Comparison of ENCODE assay signal across 12 mouse cellular contexts in genomic region chr15:31337192-31337741, GRCm38 (mm10). TPM values are rescaled to one million over a fixed set of nuclear protein-coding genes. Genes with fewer than 3 reads are reported as not detected.
A peak's percentile ranks its signal among the peaks of the same experiment; 100 is the strongest.
DNase-seq lines count a peak whose midpoint lies in the region; TF ChIP-seq lines count a peak whose summit lies in the region.
"Had no signal": no experiment of that assay in that cellular context is flagged by ENCODE, and none has a peak within 500 bp of the region (broad histone marks: within the 10 kb centered on the region; RNA-seq: fewer than 3 reads in every experiment).

No protein-coding gene starts in this region.

- peak overlapping the region; percentile 26; the same call in 1 of the 2 replicates for H3K9ac ChIP-seq in CH12.LX (ENCODE audit: insufficient read depth, low read depth)
- H3K9ac ChIP-seq: hindbrain, embryonic 12.5 days; lung, embryonic 15.5 days had no signal

- no peak for TF ChIP-seq CTCF in CH12.LX (conservative IDR thresholded peaks at IDR 0.05 in 1 of 2, IDR thresholded peaks at IDR 0.05 in 1 of 2; ENCODE audit: low read depth in 2 of 2, low read length in 2 of 2)

- peaks cover 11 to 65% of the 10 kb centered on the region in 2 experiments for H3K36me3 ChIP-seq in CH12.LX (replicated peaks in 1 of 2; ENCODE audit: control insufficient read depth in 1 of 2, insufficient read depth in 1 of 2, low read length in 1 of 2)
- H3K36me3 ChIP-seq: hindbrain, embryonic 12.5 days; lung, embryonic 15.5 days had no signal

- DNase-seq in A20 (ENCODE audit: low read depth, low spot score): peak; percentile 77
- DNase-seq in CH12.LX (ENCODE audit: extremely low read depth): peak; percentile 92
- DNase-seq in heart, postnatal 4 days: peak; percentile 27
- peak; percentile 83 to 99 for DNase-seq in left cerebral cortex, postnatal 25 days (ENCODE audit: low spot score in 2 of 2)
- DNase-seq in neural tube, embryonic 10.5 days (ENCODE audit: extremely low spot score, low spot score): no peak
- DNase-seq in lung, postnatal 4 days: no peak
- no peak for DNase-seq in embryo, embryonic 10.5 days (ENCODE audit: low spot score)
- no peak for DNase-seq in spleen, adult 12 weeks (ENCODE audit: low spot score)
- DNase-seq: cerebellum, postnatal 36 days; kidney, postnatal 14 days had no signal

- H3K27ac ChIP-seq in CH12.LX (ENCODE audit: insufficient read depth, low read depth): peak overlapping the region; percentile 99
- H3K27ac ChIP-seq: hindbrain, embryonic 12.5 days; lung, embryonic 15.5 days had no signal

- H3K4me1 ChIP-seq in CH12.LX (ENCODE audit: control insufficient read depth in 1 of 2, insufficient read depth in 2 of 2): peaks cover 55 to 96% of the 10 kb centered on the region in 2 experiments
- H3K4me1 ChIP-seq: hindbrain, embryonic 12.5 days had no signal

- H3K79me2 ChIP-seq in CH12.LX (replicated peaks; ENCODE audit: control insufficient read depth, extremely low read depth, insufficient read depth, poor library complexity, severe bottlenecking): peaks cover 83% of the 10 kb centered on the region

- peak overlapping the region; percentile 86 for H3K4me2 ChIP-seq in CH12.LX (ENCODE audit: insufficient read depth, low read depth, poor library complexity, severe bottlenecking)
- H3K4me2 ChIP-seq: hindbrain, embryonic 12.5 days; lung, embryonic 15.5 days had no signal

- peaks cover 9% of the 10 kb centered on the region for H3K9me3 ChIP-seq in CH12.LX (replicated peaks; ENCODE audit: low read length)
- H3K9me3 ChIP-seq: hindbrain, embryonic 12.5 days; lung, embryonic 15.5 days had no signal

- TF ChIP-seq EP300 in CH12.LX (IDR thresholded peaks at IDR 0.05; ENCODE audit: low read length): peak; percentile 97

- H3K27me3 ChIP-seq in CH12.LX (replicated peaks): no peaks in the 10 kb centered on the region
- H3K27me3 ChIP-seq: hindbrain, embryonic 12.5 days; lung, embryonic 15.5 days had no signal

- TF ChIP-seq POLR2A in CH12.LX (IDR thresholded peaks at IDR 0.05; ENCODE audit: low read depth, low read length): no peak; the same call in none of the 2 replicates

- intact Hi-C loops in left cerebral cortex, postnatal 25 days (cut with DNase I): loop anchor here (1.0 to 2.0 kb wide), 2 partner anchors 56 to 92 kb away; no protein-coding TSS in a partner anchor

- TF ChIP-seq RAD21 in CH12.LX (IDR thresholded peaks at IDR 0.05; ENCODE audit: low read depth, low read length): no peak; the same call in 1 of the 2 replicates

- dilution Hi-C loops in CH12.LX (cut with MboI; ENCODE audit: extremely low pct_ligation_motif_present, extremely low pct_unique_long_range_greater_than_20kb, low sequenced_read_pairs): no loop called here

- in situ Hi-C loops in CH12.LX (cut with MboI; ENCODE audit: low pct_ligation_motif_present, low pct_unique_long_range_greater_than_20kb, low sequenced_read_pairs): no loop called here

- no peak overlapping the region for H3K4me3 ChIP-seq in CH12.LX (replicated peaks in 1 of 3; ENCODE audit: low read depth in 2 of 3, low read length in 2 of 3, poor library complexity in 1 of 3)
- H3K4me3 ChIP-seq: hindbrain, embryonic 12.5 days; lung, embryonic 15.5 days had no signal

TF ChIP-seq in CH12.LX, 34 proteins besides CTCF, POLR2A, EP300 and RAD21:
- TF ChIP-seq SMC3 (IDR thresholded peaks at IDR 0.05; ENCODE audit: low read depth, low read length) (no peak; the same call in 1 of the 2 replicates), PAX5 (IDR thresholded peaks at IDR 0.05; ENCODE audit: low read length) (no peak), HCFC1 (IDR thresholded peaks at IDR 0.05; ENCODE audit: low read depth, low read length) (no peak), MAX (IDR thresholded peaks at IDR 0.05; ENCODE audit: low read length) (peak; percentile 81), TBP (conservative IDR thresholded peaks at IDR 0.05; ENCODE audit: low read depth, low read length) (0 out of 2 replicates have a peak, but pooled peaks have one; percentile 30), NRF1 (IDR thresholded peaks at IDR 0.05; ENCODE audit: low read depth, low read length) (peak; percentile 68), CHD2 (IDR thresholded peaks at IDR 0.05; ENCODE audit: low read length) (peak; percentile 71; the same call in 1 of the 2 replicates), ELF1 (IDR thresholded peaks at IDR 0.05; ENCODE audit: low read depth, low read length) (no peak), POLR2AphosphoS2 (IDR thresholded peaks at IDR 0.05; ENCODE audit: low read depth, low read length) (no peak), NELFE (IDR thresholded peaks at IDR 0.05; ENCODE audit: low read depth, low read length) (no peak), IRF4 (IDR thresholded peaks at IDR 0.05; ENCODE audit: low read depth, low read length) (peak; percentile 92), MXI1 (IDR thresholded peaks at IDR 0.05; ENCODE audit: low read depth, low read length) (peak; percentile 41; the same call in 1 of the 2 replicates), KAT2A (IDR thresholded peaks at IDR 0.05; ENCODE audit: insufficient replicate concordance, low read length) (no peak), JUND (conservative IDR thresholded peaks at IDR 0.05; ENCODE audit: low read depth, low read length) (peak; percentile 93), TCF12 (IDR thresholded peaks at IDR 0.05; ENCODE audit: low read depth, low read length) (peak; percentile 95), ZKSCAN1 (IDR thresholded peaks at IDR 0.05; ENCODE audit: borderline replicate concordance, low read depth, low read length) (no peak), ETS1 (conservative IDR thresholded peaks at IDR 0.05; ENCODE audit: low read depth, low read length) (peak; percentile 95), E2F4 (IDR thresholded peaks at IDR 0.05; ENCODE audit: insufficient replicate concordance, low read depth, low read length) (no peak), ZMIZ1 (IDR thresholded peaks at IDR 0.05; ENCODE audit: low read depth, low read length) (no peak), MYC (IDR thresholded peaks at IDR 0.05; ENCODE audit: low read depth, low read length) (peak; percentile 84), MEF2A (IDR thresholded peaks at IDR 0.05; ENCODE audit: borderline replicate concordance, low read depth, low read length) (peak; percentile 83), RCOR1 (conservative IDR thresholded peaks at IDR 0.05; ENCODE audit: low read depth, low read length) (peak; percentile 36), JUN (IDR thresholded peaks at IDR 0.05; ENCODE audit: insufficient read depth, low read depth, low read length) (peak; percentile 93), BHLHE40 (IDR thresholded peaks at IDR 0.05; ENCODE audit: low read depth, low read length) (peak; percentile 91), MAZ (IDR thresholded peaks at IDR 0.05; ENCODE audit: low read depth, low read length) (peak; percentile 83; the same call in 1 of the 2 replicates), UBTF (IDR thresholded peaks at IDR 0.05; ENCODE audit: low read depth, low read length) (no peak), USF1 (IDR thresholded peaks at IDR 0.05; ENCODE audit: low read depth, low read length) (no peak; the same call in 1 of the 2 replicates), MAFK (IDR thresholded peaks at IDR 0.05; ENCODE audit: insufficient replicate concordance, low read length) (peak; percentile 78), ZNF384 (IDR thresholded peaks at IDR 0.05; ENCODE audit: low read depth, low read length) (peak; percentile 81), ZC3H11A (IDR thresholded peaks at IDR 0.05; ENCODE audit: low read depth, low read length) (no peak), CHD1 (IDR thresholded peaks at IDR 0.05; ENCODE audit: low read depth, low read length) (peak; percentile 76; the same call in 1 of the 2 replicates), USF2 (conservative IDR thresholded peaks at IDR 0.05; ENCODE audit: low read depth, low read length) (no peak), GABPA (IDR thresholded peaks at IDR 0.05; ENCODE audit: insufficient replicate concordance, low read depth, low read length) (no peak), SIN3A (IDR thresholded peaks at IDR 0.05; ENCODE audit: low read length) (peak; percentile 81)

RNA-seq across cellular contexts. Expression of gene Ankrd33b, which starts 30.3 kb away (rescaled TPM):
- 38.1 and 50.0 TPM in 2 replicates for total RNA-seq in CH12.LX (2012; rRNA removed)
- 69.1 and 69.6 TPM in 2 replicates for total RNA-seq in CH12.LX (2014; rRNA removed)
- 55.3 and 60.3 TPM in 2 replicates for polyA plus RNA-seq in CH12.LX (2012; ENCODE audit: insufficient read length, low read depth)
- 10 to 100 TPM; 12.8 to 13.4 TPM for total RNA-seq in heart, postnatal 4 days (2021)
- 10 to 100 TPM; 56.1 to 61.6 TPM for total RNA-seq in left cerebral cortex, postnatal 25 days (2021)

Comparison
In these comparisons a context has a peak if more than half of its experiments do, and no peak if none do; other contexts are left out.
1. DNase-seq: peak in A20 (single experiment), CH12.LX (single experiment), heart, postnatal 4 days (single experiment) and left cerebral cortex, postnatal 25 days (2 of 2); none in neural tube, embryonic 10.5 days (single experiment), lung, postnatal 4 days (0 of 2), embryo, embryonic 10.5 days (single experiment) and spleen, adult 12 weeks (single experiment).